ENCODE assay signal across 11 mouse cellular contexts in the genomic region with DNA sequence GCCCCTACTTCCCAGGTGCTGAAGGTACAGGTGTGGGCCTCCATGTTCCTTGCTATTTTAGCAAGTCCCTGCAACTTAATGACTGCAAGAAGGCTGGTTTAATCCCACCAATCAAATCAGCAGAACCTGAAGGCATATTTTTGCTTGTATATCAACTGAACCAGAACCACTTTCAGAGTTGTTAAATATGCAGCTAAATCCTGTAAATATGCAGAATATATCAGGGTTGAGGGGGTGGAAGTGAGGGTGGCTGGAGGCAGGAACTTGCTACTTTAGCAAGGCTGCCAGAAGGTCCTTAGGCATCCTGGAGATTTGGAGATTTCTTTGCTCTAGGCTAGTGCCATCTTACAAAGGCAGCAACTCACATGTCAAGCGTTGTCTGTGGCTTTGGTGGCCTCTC. TPM values are rescaled to one million over a fixed set of nuclear protein-coding genes. Genes with fewer than 3 reads are reported as not detected.
DNase-seq lines count a peak whose midpoint lies in the region; ATAC-seq and TF ChIP-seq lines count a peak whose summit lies in the region.
"Had no signal": no experiment of that assay in that cellular context is flagged by ENCODE, and none has a peak within 500 bp of the region (broad histone marks: within the 10 kb centered on the region; RNA-seq: fewer than 3 reads in every experiment).

No protein-coding gene starts in this region.

- H3K4me2 ChIP-seq in kidney, embryonic 16.5 days (replicated peaks; ENCODE audit: low read depth, low read length), result peak overlapping the region; percentile 90; the same call in 1 of the 2 replicates
- peak overlapping the region; percentile 75; the same call in 1 of the 2 replicates for H3K4me2 ChIP-seq in embryonic facial prominence, embryonic 15.5 days (replicated peaks)
- H3K4me2 ChIP-seq in midbrain, embryonic 14.5 days (ENCODE audit: low read length), result peak overlapping the region; percentile 88

- no peak overlapping the region for H3K9ac ChIP-seq in kidney, embryonic 16.5 days (replicated peaks; ENCODE audit: low read length)
- no peak overlapping the region for H3K9ac ChIP-seq in embryonic facial prominence, embryonic 15.5 days
- H3K9ac ChIP-seq in midbrain, embryonic 14.5 days (replicated peaks; ENCODE audit: low read length), result 0 out of 2 replicates have a peak overlapping the region, but pooled peaks have one; percentile 23
- H3K9ac ChIP-seq: forebrain, embryonic 12.5 days had no signal

- no peak overlapping the region for H3K4me3 ChIP-seq in kidney, embryonic 16.5 days (ENCODE audit: low read length)
- H3K4me3 ChIP-seq in cortical plate, adult 2 months (ENCODE audit: insufficient read depth, low read length), result no peak overlapping the region; the same call in 1 of the 2 replicates
- H3K4me3 ChIP-seq in embryonic facial prominence, embryonic 15.5 days (replicated peaks), result no peak overlapping the region
- no peak overlapping the region for H3K4me3 ChIP-seq in midbrain, embryonic 14.5 days (replicated peaks; ENCODE audit: low read depth, low read length)

- 85% methylated on average over 1 of the region's 1 CpGs for WGBS in kidney, embryonic 16.5 days
- 57% methylated on average over 1 of the region's 1 CpGs for WGBS in embryonic facial prominence, embryonic 15.5 days
- 69% methylated on average over 1 of the region's 1 CpGs for WGBS in midbrain, embryonic 14.5 days

- H3K27me3 ChIP-seq in kidney, embryonic 16.5 days (ENCODE audit: insufficient read depth, low read length), result no peaks in the 10 kb centered on the region
- no peaks in the 10 kb centered on the region for H3K27me3 ChIP-seq in embryonic facial prominence, embryonic 15.5 days
- H3K27me3 ChIP-seq in midbrain, embryonic 14.5 days (ENCODE audit: control insufficient read depth, insufficient read depth, low read length), result no peaks in the 10 kb centered on the region
- H3K27me3 ChIP-seq: forebrain, embryonic 12.5 days had no signal

- TF ChIP-seq CTCF in cortical plate, adult 2 months (IDR thresholded peaks at IDR 0.05; ENCODE audit: extremely low read depth, insufficient read depth, low read length), result no peak

- no peak for ATAC-seq in kidney, embryonic 16.5 days (ENCODE audit: low FRiP score, low TSS enrichment)
- no peak for ATAC-seq in embryonic facial prominence, embryonic 15.5 days (ENCODE audit: insufficient number of reproducible peaks, low FRiP score, low TSS enrichment, low read depth)
- no peak for ATAC-seq in midbrain, embryonic 14.5 days (ENCODE audit: low FRiP score, low TSS enrichment)

- no peak for DNase-seq in kidney, adult 11 months
- DNase-seq in midbrain, embryonic 14.5 days, result no peak
- DNase-seq in adrenal gland, adult (ENCODE audit: inconsistent age in 2 of 2, low spot score in 1 of 2), result no peak
- DNase-seq in frontal cortex, postnatal 25 days (ENCODE audit: low spot score in 2 of 2), result no peak
- DNase-seq: adrenal gland, adult 8-10 months; cerebellum, adult 8-10 months; lung, postnatal 14 days had no signal

- H3K9me3 ChIP-seq in kidney, embryonic 16.5 days (ENCODE audit: low read length), result no peaks in the 10 kb centered on the region
- no peaks in the 10 kb centered on the region for H3K9me3 ChIP-seq in embryonic facial prominence, embryonic 15.5 days (replicated peaks)
- H3K9me3 ChIP-seq in midbrain, embryonic 14.5 days (ENCODE audit: control insufficient read depth, low read length), result no peaks in the 10 kb centered on the region
- H3K9me3 ChIP-seq: forebrain, embryonic 12.5 days had no signal

- no peak overlapping the region for H3K27ac ChIP-seq in kidney, embryonic 16.5 days (ENCODE audit: low read length)
- H3K27ac ChIP-seq in cortical plate, adult 2 months (ENCODE audit: insufficient read depth, low read length), result peak overlapping the region; percentile 1; the same call in 1 of the 2 replicates
- no peak overlapping the region for H3K27ac ChIP-seq in embryonic facial prominence, embryonic 15.5 days (replicated peaks)
- no peak overlapping the region for H3K27ac ChIP-seq in midbrain, embryonic 14.5 days (replicated peaks; ENCODE audit: low read depth, low read length)

- peaks cover 24% of the 10 kb centered on the region for H3K4me1 ChIP-seq in kidney, embryonic 16.5 days (ENCODE audit: insufficient read depth, low read length)
- H3K4me1 ChIP-seq in cortical plate, adult 2 months (ENCODE audit: control insufficient read depth, insufficient read depth, low read length), result peaks cover 5% of the 10 kb centered on the region
- H3K4me1 ChIP-seq in embryonic facial prominence, embryonic 15.5 days, result peaks cover 18% of the 10 kb centered on the region
- H3K4me1 ChIP-seq in midbrain, embryonic 14.5 days (ENCODE audit: control insufficient read depth, insufficient read depth, low read length), result peaks cover 25% of the 10 kb centered on the region

- H3K36me3 ChIP-seq in kidney, embryonic 16.5 days (ENCODE audit: insufficient read depth, low read length), result peaks cover 21% of the 10 kb centered on the region
- peaks cover 32% of the 10 kb centered on the region for H3K36me3 ChIP-seq in embryonic facial prominence, embryonic 15.5 days
- H3K36me3 ChIP-seq in midbrain, embryonic 14.5 days (ENCODE audit: control insufficient read depth, insufficient read depth, low read length), result peaks cover 34% of the 10 kb centered on the region

- 0 out of 2 replicates have a peak, but pooled peaks have one; percentile 27 for TF ChIP-seq POLR2A in cortical plate, adult 2 months (IDR thresholded peaks at IDR 0.05; ENCODE audit: extremely low read depth, insufficient read depth, low read length)

RNA-seq across cellular contexts. Expression of a gene that starts 10.9 kb away (rescaled TPM):
- 246 and 251 TPM in 2 replicates for polyA plus RNA-seq in kidney, embryonic 16.5 days (2015; fragmentation: Nextera tagmentation; extraction: Ambion mirVana)
- polyA plus RNA-seq in cortical plate, adult 2 months (2012; rRNA removed), result 222 and 229 TPM in 2 replicates
- polyA plus RNA-seq in embryonic facial prominence, embryonic 15.5 days (2015; fragmentation: Nextera tagmentation; extraction: Ambion mirVana), result 194 and 204 TPM in 2 replicates
- 212 and 214 TPM in 2 replicates for polyA plus RNA-seq in midbrain, embryonic 14.5 days (2014; fragmentation: Nextera tagmentation; extraction: Ambion mirVana)

RNA-seq across cellular contexts. Expression of a gene that starts 11.0 kb away (rescaled TPM):
- 46.8 and 50.2 TPM in 2 replicates for polyA plus RNA-seq in kidney, embryonic 16.5 days (2015; fragmentation: Nextera tagmentation; extraction: Ambion mirVana)
- polyA plus RNA-seq in cortical plate, adult 2 months (2012; rRNA removed), result 25.3 and 28.1 TPM in 2 replicates
- 37.4 and 37.6 TPM in 2 replicates for polyA plus RNA-seq in embryonic facial prominence, embryonic 15.5 days (2015; fragmentation: Nextera tagmentation; extraction: Ambion mirVana)
- polyA plus RNA-seq in midbrain, embryonic 14.5 days (2014; fragmentation: Nextera tagmentation; extraction: Ambion mirVana), result 48.6 and 55.2 TPM in 2 replicates

RNA-seq across cellular contexts. Expression of a gene that starts 24.7 kb away (rescaled TPM):
- 107 and 109 TPM in 2 replicates for polyA plus RNA-seq in kidney, embryonic 16.5 days (2015; fragmentation: Nextera tagmentation; extraction: Ambion mirVana)
- 102 and 107 TPM in 2 replicates for polyA plus RNA-seq in cortical plate, adult 2 months (2012; rRNA removed)
- 66.4 and 66.7 TPM in 2 replicates for polyA plus RNA-seq in embryonic facial prominence, embryonic 15.5 days (2015; fragmentation: Nextera tagmentation; extraction: Ambion mirVana)
- polyA plus RNA-seq in midbrain, embryonic 14.5 days (2014; fragmentation: Nextera tagmentation; extraction: Ambion mirVana), result 83.9 and 95.3 TPM in 2 replicates

RNA-seq across cellular contexts. Expression of a gene that starts 29.9 kb away (rescaled TPM):
- polyA plus RNA-seq in kidney, embryonic 16.5 days (2015; fragmentation: Nextera tagmentation; extraction: Ambion mirVana), result 6.5 and 7.0 TPM in 2 replicates
- polyA plus RNA-seq in cortical plate, adult 2 months (2012; rRNA removed), result 363 and 369 TPM in 2 replicates
- 20.5 and 20.8 TPM in 2 replicates for polyA plus RNA-seq in embryonic facial prominence, embryonic 15.5 days (2015; fragmentation: Nextera tagmentation; extraction: Ambion mirVana)
- 95.3 and 152 TPM in 2 replicates for polyA plus RNA-seq in midbrain, embryonic 14.5 days (2014; fragmentation: Nextera tagmentation; extraction: Ambion mirVana)
